Mouse (Mus musculus) olfactory bulb, adult 2 months (tissue): ENCODE measurements around the gene Mgrn1.

ENCODE experiments used
- CTCF ChIP-seq: fragments of 200-500 bp; IDR thresholded peaks from 2 replicates; pipeline ENCODE4 v1.5.1; 2012; ENCODE audit warnings: low read depth, mild to moderate bottlenecking, low read length, moderate library complexity; ENCODE audit not compliant: insufficient read depth
- POLR2A ChIP-seq: fragments of 200-500 bp; IDR thresholded peaks from 2 replicates; pipeline ENCODE4 v1.6.1; 2012; ENCODE audit warnings: mild to moderate bottlenecking, low read depth, low read length, moderate library complexity; ENCODE audit not compliant: insufficient read depth

DNA sequence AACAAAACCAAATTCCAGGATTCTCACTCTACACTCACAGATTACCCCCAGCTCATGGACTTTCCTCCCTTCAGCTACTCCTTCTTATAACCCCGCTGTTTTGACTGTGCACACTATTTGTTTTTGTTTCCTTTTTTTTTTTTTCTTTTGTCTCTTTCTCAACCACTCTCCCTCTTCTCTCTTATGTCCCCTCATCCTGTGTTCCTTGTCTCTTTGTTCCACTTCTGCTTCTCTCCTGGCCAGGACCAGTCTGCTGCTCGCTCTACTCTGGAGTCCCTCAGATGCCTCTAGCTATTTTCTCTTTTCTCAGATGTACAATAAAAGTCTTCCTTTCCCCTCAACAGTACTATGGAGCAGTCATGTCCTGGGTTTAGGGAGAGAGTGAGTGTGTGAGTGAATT, 16.3 kb downstream of the Mgrn1 start:
- TF ChIP-seq POLR2A (no peak), CTCF (no peak)
